ENCODE assay signal across 16 mouse cellular contexts in the genomic region with DNA sequence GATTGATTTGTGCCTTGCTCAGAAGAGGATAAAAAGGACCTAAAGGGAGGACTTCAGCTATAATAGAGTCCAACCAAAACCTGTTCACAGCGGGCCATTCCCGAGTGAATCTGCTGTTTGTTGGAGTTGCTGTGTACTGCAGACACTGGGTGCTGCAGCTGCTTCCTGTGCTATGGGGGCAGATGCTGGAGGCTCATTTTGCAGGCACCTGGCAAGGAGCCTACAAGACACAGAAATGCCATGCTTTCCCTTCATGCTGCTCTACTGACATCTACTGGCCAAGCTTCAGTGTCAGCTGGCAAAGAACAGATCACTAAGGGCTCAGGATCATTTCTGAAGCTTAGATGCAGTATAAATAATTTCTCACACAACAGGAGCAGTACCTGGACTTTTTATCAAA. TPM values are rescaled to one million over a fixed set of nuclear protein-coding genes. Genes with fewer than 3 reads are reported as not detected.
DNase-seq lines count a peak whose midpoint lies in the region; ATAC-seq lines count a peak whose summit lies in the region.
"Not testable (repeated sequence)": the region's sequence is repeated elsewhere in the genome, so short reads cannot be mapped to it uniquely, and the experiment has no call there.
"Had no signal": no experiment of that assay in that cellular context is flagged by ENCODE, and none has a peak within 500 bp of the region (broad histone marks: within the 10 kb centered on the region; RNA-seq: fewer than 3 reads in every experiment).

No protein-coding gene starts in this region.

- not testable (repeated sequence) for H3K9ac ChIP-seq in embryonic facial prominence, embryonic 11.5 days (replicated peaks; ENCODE audit: low read length); hindbrain, embryonic 11.5 days (ENCODE audit: low read depth, low read length); neural tube, embryonic 14.5 days (replicated peaks; ENCODE audit: low read depth, low read length)

- not testable (repeated sequence) for H3K4me3 ChIP-seq in embryonic facial prominence, embryonic 11.5 days (ENCODE audit: low read depth, low read length); hindbrain, embryonic 11.5 days (ENCODE audit: low read depth, low read length); neural tube, embryonic 14.5 days (ENCODE audit: low read depth, low read length)

- not testable (repeated sequence) for H3K9me3 ChIP-seq in embryonic facial prominence, embryonic 11.5 days (replicated peaks; ENCODE audit: control insufficient read depth, low read length); hindbrain, embryonic 11.5 days (ENCODE audit: control insufficient read depth, low read length); neural tube, embryonic 14.5 days (ENCODE audit: control insufficient read depth, low read length)

- WGBS in embryonic facial prominence, embryonic 11.5 days: 31% methylated on average over 2 of the region's 2 CpGs
- WGBS in hindbrain, embryonic 11.5 days: 35% methylated on average over 2 of the region's 2 CpGs
- 28% methylated on average over 2 of the region's 2 CpGs for WGBS in neural tube, embryonic 14.5 days

- H3K4me2 ChIP-seq in embryonic facial prominence, embryonic 11.5 days (ENCODE audit: low read depth, low read length); hindbrain, embryonic 11.5 days (replicated peaks; ENCODE audit: low read depth, low read length); neural tube, embryonic 14.5 days (ENCODE audit: low read depth, low read length): not testable (repeated sequence)

- ATAC-seq in embryonic facial prominence, embryonic 11.5 days (replicated peaks; ENCODE audit: insufficient number of reproducible peaks, low FRiP score, low TSS enrichment, low read depth); hindbrain, embryonic 11.5 days (ENCODE audit: low FRiP score): not testable (repeated sequence)
- peak; percentile 70 for ATAC-seq in neural tube, embryonic 14.5 days (ENCODE audit: low read depth)

- peak; percentile 62 for DNase-seq in 416B (ENCODE audit: low read depth)
- DNase-seq in adrenal gland, postnatal 36 days: peak; percentile 13 to 26
- peak; percentile 4 for DNase-seq in embryonic facial prominence, embryonic 11.5 days (ENCODE audit: low spot score)
- peak; percentile 8 for DNase-seq in hindbrain, embryonic 11.5 days (ENCODE audit: low spot score)
- peak; percentile 20 to 35 for DNase-seq in kidney, postnatal 4 days
- DNase-seq in left cerebral cortex, postnatal 4 days: peak; percentile 72
- peak; percentile 11 for DNase-seq in telencephalon, adult 2 months (ENCODE audit: low read depth, low spot score)

- intact Hi-C loops in left cerebral cortex, postnatal 4 days (cut with DNase I): not testable (repeated sequence)

- not testable (repeated sequence) for H3K27ac ChIP-seq in embryonic facial prominence, embryonic 11.5 days (replicated peaks; ENCODE audit: low read depth, low read length); hindbrain, embryonic 11.5 days (ENCODE audit: low read depth, low read length); neural tube, embryonic 14.5 days (ENCODE audit: low read depth, low read length)

- not testable (repeated sequence) for H3K27me3 ChIP-seq in embryonic facial prominence, embryonic 11.5 days (ENCODE audit: control insufficient read depth, insufficient read depth, low read length); hindbrain, embryonic 11.5 days (ENCODE audit: control insufficient read depth, insufficient read depth, low read length); neural tube, embryonic 14.5 days (ENCODE audit: control insufficient read depth, insufficient read depth, low read length)

- not testable (repeated sequence) for H3K36me3 ChIP-seq in embryonic facial prominence, embryonic 11.5 days (replicated peaks; ENCODE audit: control insufficient read depth, insufficient read depth, low read depth, low read length); hindbrain, embryonic 11.5 days (ENCODE audit: control insufficient read depth, insufficient read depth, low read length); neural tube, embryonic 14.5 days (ENCODE audit: control insufficient read depth, insufficient read depth, low read length)

- not testable (repeated sequence) for H3K4me1 ChIP-seq in embryonic facial prominence, embryonic 11.5 days (ENCODE audit: control insufficient read depth, insufficient read depth, low read length); hindbrain, embryonic 11.5 days (replicated peaks; ENCODE audit: control insufficient read depth, insufficient read depth, low read length); neural tube, embryonic 14.5 days (ENCODE audit: control insufficient read depth, insufficient read depth, low read length)

RNA-seq across cellular contexts. Expression of a gene that starts 8.5 kb away (rescaled TPM):
- not detected for total RNA-seq in adrenal gland, postnatal 36 days (2021)
- polyA plus RNA-seq in embryonic facial prominence, embryonic 11.5 days (2014; fragmentation: Nextera tagmentation; extraction: Ambion mirVana): not detected in 2 replicates
- polyA plus RNA-seq in hindbrain, embryonic 11.5 days (2014; fragmentation: Nextera tagmentation; extraction: Ambion mirVana): not detected in 2 replicates
- not detected for total RNA-seq in left cerebral cortex, postnatal 4 days (2021)
- not detected in 2 replicates for polyA plus RNA-seq in neural tube, embryonic 14.5 days (2014; fragmentation: Nextera tagmentation; extraction: Ambion mirVana)
- total RNA-seq: monocyte, adult 5-6 weeks had no signal
- polyA plus RNA-seq: C2C12; cortical plate, adult 2 months; forebrain, embryonic 15.5 days; heart, embryonic 13.5 days; kidney, embryonic 16.5 days; liver, embryonic 15.5 days; spleen, adult 2 months had no signal

RNA-seq across cellular contexts. Expression of a gene that starts 47.7 kb away (rescaled TPM):
- total RNA-seq in adrenal gland, postnatal 36 days (2021): not detected
- polyA plus RNA-seq in embryonic facial prominence, embryonic 11.5 days (2014; fragmentation: Nextera tagmentation; extraction: Ambion mirVana): not detected in 2 replicates
- not detected in 2 replicates for polyA plus RNA-seq in hindbrain, embryonic 11.5 days (2014; fragmentation: Nextera tagmentation; extraction: Ambion mirVana)
- not detected for total RNA-seq in left cerebral cortex, postnatal 4 days (2021)
- not detected in 2 replicates for polyA plus RNA-seq in neural tube, embryonic 14.5 days (2014; fragmentation: Nextera tagmentation; extraction: Ambion mirVana)
- total RNA-seq: monocyte, adult 5-6 weeks had no signal
- polyA plus RNA-seq: C2C12; cortical plate, adult 2 months; forebrain, embryonic 15.5 days; heart, embryonic 13.5 days; kidney, embryonic 16.5 days; liver, embryonic 15.5 days; spleen, adult 2 months had no signal

Comparison
In these comparisons a context has a peak if more than half of its experiments do, and no peak if none do; other contexts are left out.
1. DNase-seq: peak in every context shown above with its lines; median percentile 72 in left cerebral cortex, postnatal 4 days; 62 in 416B; 28 in kidney, postnatal 4 days; 20 in adrenal gland, postnatal 36 days; 11 in telencephalon, adult 2 months; 8 in hindbrain, embryonic 11.5 days; 4 in embryonic facial prominence, embryonic 11.5 days.